Mouse (Mus musculus) ES-Bruce4 (cell line): Measurements from ENCODE around the gene Mrpl10. TPM values are rescaled to one million over a fixed set of nuclear protein-coding genes. Genes with fewer than 3 reads are reported as not detected.

Experiments
- H3K27ac ChIP-seq: 2 replicates; pipeline ENCODE4 v1.5.1; 2012; ENCODE audit warnings: low read length, inconsistent platforms; ENCODE audit not compliant: insufficient read depth
- H3K27me3 ChIP-seq: 2 replicates; pipeline ENCODE4 v1.6.1; 2012; ENCODE audit warnings: mild to moderate bottlenecking, low read length, inconsistent platforms; ENCODE audit not compliant: control insufficient read depth, poor library complexity, insufficient read depth, severe bottlenecking
- H3K36me3 ChIP-seq: 2 replicates; pipeline ENCODE4 v1.6.1; 2012; ENCODE audit warnings: inconsistent platforms, mild to moderate bottlenecking, low read length, moderate library complexity; ENCODE audit not compliant: control insufficient read depth, poor library complexity, insufficient read depth, severe bottlenecking
- H3K4me1 ChIP-seq: one replicate; pipeline ENCODE4 v1.8.1; 2011; ENCODE audit warnings: low read length; ENCODE audit not compliant: control insufficient read depth, insufficient read depth
- H3K4me3 ChIP-seq: 2 replicates; pipeline ENCODE4 v1.5.1; 2011; ENCODE audit warnings: low read depth, mild to moderate bottlenecking, low read length
- H3K9ac ChIP-seq: 2 replicates; pipeline ENCODE4 v1.6.1; 2012; ENCODE audit warnings: low read depth, mild to moderate bottlenecking, inconsistent platforms; ENCODE audit not compliant: poor library complexity, severe bottlenecking
- H3K9me3 ChIP-seq: replicated peaks from 2 replicates; pipeline ENCODE4 v1.6.1; 2012; ENCODE audit warnings: mild to moderate bottlenecking, low read length, inconsistent platforms; ENCODE audit not compliant: control insufficient read depth, poor library complexity, insufficient read depth, severe bottlenecking
- CTCF ChIP-seq: IDR thresholded peaks from one replicate; pipeline ENCODE4 v1.8.1; 2011; ENCODE audit warnings: low read depth, low read length
- EP300 ChIP-seq: IDR thresholded peaks from 2 replicates; pipeline ENCODE4 v1.6.1; 2011; ENCODE audit warnings: low read depth, low read length; ENCODE audit not compliant: insufficient read depth
- POLR2A ChIP-seq: IDR thresholded peaks from one replicate; pipeline ENCODE4 v1.8.1; 2011; ENCODE audit warnings: low read length; ENCODE audit not compliant: insufficient read depth
- polyA plus RNA-seq: library from polyadenylated mRNA; stranded (reverse); fragments of >200 nt; gene quantifications from 2 replicates; pipeline ENCODE4 v1.2.4, GENCODE M21; 2011; ENCODE audit warnings: low read depth; ENCODE audit not compliant: missing spikeins, insufficient read depth, insufficient read length

Mrpl10 gene
- polyA plus RNA-seq, 1 experiment, result 62.6 TPM

GRCm38 (mm10) chr11:97024977-97025376, 16.4 kb upstream of the Mrpl10 start:
- Histone ChIP-seq H3K27me3 (no peaks in the 10 kb centered on the region), H3K36me3 (no peaks in the 10 kb centered on the region), H3K4me3 (peak overlapping the region; percentile 60), H3K4me1 (peaks cover 2% of the 10 kb centered on the region), H3K27ac (peak overlapping the region; percentile 96), H3K9me3 (no peaks in the 10 kb centered on the region), H3K9ac (peak overlapping the region; percentile 94)
- TF ChIP-seq CTCF (no peak), POLR2A (no peak), EP300 (no peak)

GRCm38 (mm10) chr11:97025721-97026344, 15.5 kb upstream of the Mrpl10 start:
- Histone ChIP-seq H3K9me3 (no peaks in the 10 kb centered on the region), H3K27ac (peak overlapping the region; percentile 96), H3K4me3 (peak overlapping the region; percentile 60), H3K27me3 (no peaks in the 10 kb centered on the region), H3K4me1 (peaks cover 2% of the 10 kb centered on the region), H3K36me3 (no peaks in the 10 kb centered on the region), H3K9ac (peak overlapping the region; percentile 94)
- TF ChIP-seq CTCF (peak; percentile 94), POLR2A (no peak), EP300 (peak; percentile 71; the same call in 1 of the 2 replicates)

- H3K27ac ChIP-seq, result no peak within 1 kb of the TSS; the same call in 1 of the 2 replicates
Observed at GRCm38 (mm10) chr11:97029686-97030417, 11.5 kb upstream of the Mrpl10 start, which contains the start of gene Scrn2. Gene Scrn2 (plus strand): TSS chr11:97029938.

GRCm38 (mm10) chr11:97030426-97030825, 10.9 kb upstream of the Mrpl10 start:
- Histone ChIP-seq H3K27ac (no peak overlapping the region), H3K27me3 (no peaks in the 10 kb centered on the region), H3K4me1 (no peaks in the 10 kb centered on the region), H3K9ac (peak overlapping the region; percentile 68), H3K9me3 (no peaks in the 10 kb centered on the region), H3K4me3 (peak overlapping the region; percentile 80), H3K36me3 (no peaks in the 10 kb centered on the region)
- no peak for TF ChIP-seq CTCF
- TF ChIP-seq POLR2A, result no peak
- no peak for TF ChIP-seq EP300

More at GRCm38 (mm10) chr11:97029686-97030417, 11.5 kb upstream of the Mrpl10 start, which contains the start of gene Scrn2:
- Histone ChIP-seq H3K4me3 (peak within 1 kb of the TSS; percentile 80), H3K9ac (peak within 1 kb of the TSS; percentile 68), H3K36me3 (no peaks in the 10 kb centered on the region), H3K4me1 (no peaks in the 10 kb centered on the region), H3K9me3 (no peaks in the 10 kb centered on the region), H3K27me3 (no peaks in the 10 kb centered on the region)
- TF ChIP-seq EP300, result 0 out of 2 replicates have a peak, but pooled peaks have one; percentile 14
- TF ChIP-seq POLR2A, result no peak
- peak; percentile 80 for TF ChIP-seq CTCF

- Histone ChIP-seq H3K9me3 (no peaks in the 10 kb centered on the region), H3K27me3 (no peaks in the 10 kb centered on the region), H3K27ac (no peak overlapping the region), H3K4me1 (no peaks in the 10 kb centered on the region), H3K4me3 (no peak overlapping the region), H3K9ac (no peak overlapping the region), H3K36me3 (no peaks in the 10 kb centered on the region)
- TF ChIP-seq EP300, result no peak
- no peak for TF ChIP-seq CTCF
- TF ChIP-seq POLR2A, result no peak
Observed at GRCm38 (mm10) chr11:97031977-97032376, 9.4 kb upstream of the Mrpl10 start.

GRCm38 (mm10) chr11:97032499-97032898, 8.9 kb upstream of the Mrpl10 start:
- H3K4me3 ChIP-seq, result no peak overlapping the region
- no peak overlapping the region for H3K27ac ChIP-seq
- H3K36me3 ChIP-seq, result no peaks in the 10 kb centered on the region
- no peak overlapping the region for H3K9ac ChIP-seq
- no peak for TF ChIP-seq CTCF
- TF ChIP-seq EP300, result no peak
- TF ChIP-seq POLR2A, result no peak
- no peaks in the 10 kb centered on the region for H3K27me3 ChIP-seq
- H3K4me1 ChIP-seq, result no peaks in the 10 kb centered on the region
- no peaks in the 10 kb centered on the region for H3K9me3 ChIP-seq
